Mouse (Mus musculus) forebrain, postnatal 0 days (tissue): ENCODE data around the gene Elmod3. TPM values are rescaled to one million over a fixed set of nuclear protein-coding genes. Genes with fewer than 3 reads are reported as not detected.
A peak's percentile ranks its signal among the peaks of the same experiment; 100 is the strongest.

Experiments
- ATAC-seq: fragments of 200-750 bp; cut with Nextera tagmentation; 2 replicates; pipeline ENCODE4 v1.8.0; 2017; ENCODE audit warnings: mild to moderate bottlenecking, moderate library complexity
- DNase-seq: peaks from one replicate; pipeline ENCODE4 v3.0.0-alpha.2; 2015
- H3K27ac ChIP-seq: fragments of 300-500 bp; sonication (generic); 2 replicates; pipeline ENCODE4 v1.5.1; 2014; ENCODE audit warnings: low read depth, mild to moderate bottlenecking, antibody characterized with exemption, low read length, moderate library complexity, mixed read lengths
- H3K27me3 ChIP-seq: fragments of 300-500 bp; sonication (generic); 2 replicates; pipeline ENCODE4 v1.6.1; 2014; ENCODE audit warnings: mild to moderate bottlenecking, low read length, mixed read lengths; ENCODE audit not compliant: insufficient read depth
- H3K36me3 ChIP-seq: fragments of 300-500 bp; sonication (generic); 2 replicates; pipeline ENCODE4 v1.6.1; 2014; ENCODE audit warnings: mild to moderate bottlenecking, moderate library complexity; ENCODE audit not compliant: insufficient read depth
- H3K4me1 ChIP-seq: fragments of 300-500 bp; sonication (generic); 2 replicates; pipeline ENCODE4 v1.6.1; 2014; ENCODE audit warnings: antibody characterized with exemption; ENCODE audit not compliant: insufficient read depth
- H3K4me2 ChIP-seq: fragments of 300-500 bp; sonication (generic); 2 replicates; pipeline ENCODE4 v1.6.1; 2014; ENCODE audit warnings: low read depth, mild to moderate bottlenecking, moderate library complexity
- H3K4me3 ChIP-seq: fragments of 300-500 bp; sonication (generic); 2 replicates; pipeline ENCODE4 v1.5.1; 2014; ENCODE audit warnings: low read depth, low read length, mixed read lengths
- H3K9ac ChIP-seq: fragments of 300-500 bp; sonication (generic); 2 replicates; pipeline ENCODE4 v1.6.1; 2014; ENCODE audit warnings: mild to moderate bottlenecking
- H3K9me3 ChIP-seq: fragments of 300-500 bp; sonication (generic); 2 replicates; pipeline ENCODE4 v1.6.1; 2016; ENCODE audit warnings: low read length
- CTCF ChIP-seq: sonication (generic); IDR thresholded peaks from 2 replicates; pipeline ENCODE4 v1.5.1; 2016; ENCODE audit warnings: antibody characterized with exemption, control low read depth, low read depth
- WGBS: fragments of 180-500 bp; shearing (Covaris S2); extraction: QIAGEN DNeasy Blood & Tissue Kit; methylation state at CpG from one replicate; pipeline ENCODE4 v1.1.7; 2014; 5-methylcytosine and 5-hydroxymethylcytosine counted together
- polyA plus RNA-seq: library from polyadenylated mRNA; unstranded; fragments of >200 nt; fragmentation: Nextera tagmentation; extraction: Ambion mirVana; gene quantifications from 2 replicates; pipeline ENCODE4 v1.2.1, GENCODE M21; 2015
- total RNA-seq: library from RNA; depleted of rRNA; stranded (reverse); fragments of >200 nt; gene quantifications from 2 replicates; pipeline ENCODE4 v1.2.3, GENCODE M21; 2014

Gene Elmod3
- total and polyA plus RNA-seq, 2 experiments from 2014 or later, result 13.1 to 18.3 TPM

DNA sequence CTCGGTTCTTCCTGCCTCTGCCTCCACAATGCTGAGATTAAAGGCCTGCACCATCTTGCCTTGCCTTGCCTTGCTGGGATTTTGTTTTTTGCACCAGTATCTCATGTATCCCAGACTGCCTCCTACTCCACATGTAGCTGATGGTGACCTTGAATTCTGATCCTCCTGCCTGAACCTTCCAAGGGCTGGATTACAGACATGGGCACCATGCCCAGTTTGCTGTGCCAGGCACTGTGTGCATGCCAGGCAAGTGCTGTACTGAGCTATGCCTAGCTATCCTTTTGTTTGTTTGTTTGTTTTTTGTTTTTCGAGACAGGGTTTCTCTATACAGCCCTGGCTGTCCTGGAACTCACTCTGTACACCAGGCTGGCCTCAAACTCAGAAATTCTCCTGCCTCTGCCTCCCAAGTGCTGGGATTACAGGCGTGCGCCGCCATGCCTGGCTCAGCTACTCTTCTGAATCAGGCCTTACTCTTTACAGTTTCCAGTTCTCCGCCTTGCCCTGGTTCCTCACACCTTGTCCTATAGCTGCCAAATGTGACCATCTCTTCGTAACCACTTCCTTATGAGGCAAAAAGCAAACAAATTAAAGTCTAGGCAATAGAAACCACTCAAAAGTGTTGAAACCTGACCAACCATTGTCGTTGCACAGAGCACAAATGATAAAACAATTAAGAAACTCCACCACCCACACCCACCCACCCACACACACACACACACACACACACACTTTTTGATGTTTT lies 25.6 kb upstream of the Elmod3 start:
- H3K9ac ChIP-seq, result no peak overlapping the region
- no peaks in the 10 kb centered on the region for H3K4me1 ChIP-seq
- H3K4me3 ChIP-seq, result no peak overlapping the region
- TF ChIP-seq CTCF, result no peak
- no peak for DNase-seq
- no peaks in the 10 kb centered on the region for H3K27me3 ChIP-seq
- WGBS, result 89% methylated on average over 8 of the region's 8 CpGs
- ATAC-seq, result no peak
- H3K4me2 ChIP-seq, result no peak overlapping the region
- no peaks in the 10 kb centered on the region for H3K36me3 ChIP-seq
- no peaks in the 10 kb centered on the region for H3K9me3 ChIP-seq
- H3K27ac ChIP-seq, result no peak overlapping the region

DNA sequence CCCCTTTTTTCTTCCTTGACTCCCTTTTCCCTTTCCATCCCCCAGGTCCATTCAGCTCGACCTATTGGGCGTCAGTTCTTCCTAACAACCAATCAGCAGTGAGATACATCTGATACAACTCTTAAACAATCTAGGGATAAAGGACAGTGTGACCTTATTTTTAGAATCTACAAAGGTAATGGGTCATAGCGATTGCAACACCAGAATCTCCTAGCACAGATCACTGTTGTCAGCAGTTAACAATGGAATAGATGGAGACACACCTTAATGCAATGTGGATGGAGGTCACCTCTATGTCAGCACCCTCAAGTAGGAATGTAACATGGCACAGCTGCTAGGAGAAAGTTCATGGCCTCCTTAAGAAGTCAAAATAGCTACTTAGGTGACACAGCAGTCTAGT lies 24.7 kb upstream of the Elmod3 start:
- no peak overlapping the region for H3K9ac ChIP-seq
- no peaks in the 10 kb centered on the region for H3K9me3 ChIP-seq
- DNase-seq (no peak), ATAC-seq (no peak)
- no peaks in the 10 kb centered on the region for H3K27me3 ChIP-seq
- 46% methylated on average over 3 of the region's 3 CpGs for WGBS
- no peak for TF ChIP-seq CTCF
- no peak overlapping the region for H3K4me3 ChIP-seq
- H3K36me3 ChIP-seq, result no peaks in the 10 kb centered on the region
- no peak overlapping the region for H3K27ac ChIP-seq
- no peaks in the 10 kb centered on the region for H3K4me1 ChIP-seq
- H3K4me2 ChIP-seq, result no peak overlapping the region

GRCm38 (mm10) chr6:72620920-72621319 lies 22.7 kb upstream of the Elmod3 start:
- Histone ChIP-seq H3K4me2 (no peak overlapping the region), H3K9me3 (no peaks in the 10 kb centered on the region), H3K4me1 (peaks cover 9% of the 10 kb centered on the region), H3K36me3 (no peaks in the 10 kb centered on the region), H3K27me3 (no peaks in the 10 kb centered on the region), H3K27ac (no peak overlapping the region), H3K9ac (no peak overlapping the region), H3K4me3 (no peak overlapping the region)
- 93% methylated on average over 5 of the region's 5 CpGs for WGBS
- ATAC-seq (no peak), DNase-seq (no peak)
- TF ChIP-seq CTCF, result no peak

GRCm38 (mm10) chr6:72619734-72620532 lies 21.7 kb upstream of the Elmod3 start:
- 64% methylated on average over 12 of the region's 12 CpGs for WGBS
- no peaks in the 10 kb centered on the region for H3K36me3 ChIP-seq
- H3K27ac ChIP-seq, result no peak overlapping the region
- no peaks in the 10 kb centered on the region for H3K27me3 ChIP-seq
- no peaks in the 10 kb centered on the region for H3K9me3 ChIP-seq
- no peak overlapping the region for H3K4me2 ChIP-seq
- no peak overlapping the region for H3K4me3 ChIP-seq
- ATAC-seq, result no peak
- no peak for TF ChIP-seq CTCF
- H3K4me1 ChIP-seq, result peaks cover 19% of the 10 kb centered on the region
- DNase-seq, result no peak
- H3K9ac ChIP-seq, result no peak overlapping the region

GRCm38 (mm10) chr6:72616643-72617288 lies 18.6 kb upstream of the Elmod3 start, which contains the start of gene Tgoln1:
Tgoln1 (minus strand) TSS chr6:72617000.
- under 1% methylated on average over 41 of the region's 41 CpGs for WGBS
- peak within 1 kb of the TSS; percentile 87 for H3K9ac ChIP-seq
- H3K4me3 ChIP-seq, result peak within 1 kb of the TSS; percentile 74
- H3K27me3 ChIP-seq, result no peaks in the 10 kb centered on the region
- peak; percentile 97 for DNase-seq
- TF ChIP-seq CTCF, result no peak
- H3K36me3 ChIP-seq, result peaks cover 3% of the 10 kb centered on the region
- ATAC-seq, result peak; percentile 100
- H3K4me1 ChIP-seq, result peaks cover 24% of the 10 kb centered on the region
- no peaks in the 10 kb centered on the region for H3K9me3 ChIP-seq
- H3K27ac ChIP-seq, result peak within 1 kb of the TSS; percentile 98
- H3K4me2 ChIP-seq, result peak within 1 kb of the TSS; percentile 78

DNA sequence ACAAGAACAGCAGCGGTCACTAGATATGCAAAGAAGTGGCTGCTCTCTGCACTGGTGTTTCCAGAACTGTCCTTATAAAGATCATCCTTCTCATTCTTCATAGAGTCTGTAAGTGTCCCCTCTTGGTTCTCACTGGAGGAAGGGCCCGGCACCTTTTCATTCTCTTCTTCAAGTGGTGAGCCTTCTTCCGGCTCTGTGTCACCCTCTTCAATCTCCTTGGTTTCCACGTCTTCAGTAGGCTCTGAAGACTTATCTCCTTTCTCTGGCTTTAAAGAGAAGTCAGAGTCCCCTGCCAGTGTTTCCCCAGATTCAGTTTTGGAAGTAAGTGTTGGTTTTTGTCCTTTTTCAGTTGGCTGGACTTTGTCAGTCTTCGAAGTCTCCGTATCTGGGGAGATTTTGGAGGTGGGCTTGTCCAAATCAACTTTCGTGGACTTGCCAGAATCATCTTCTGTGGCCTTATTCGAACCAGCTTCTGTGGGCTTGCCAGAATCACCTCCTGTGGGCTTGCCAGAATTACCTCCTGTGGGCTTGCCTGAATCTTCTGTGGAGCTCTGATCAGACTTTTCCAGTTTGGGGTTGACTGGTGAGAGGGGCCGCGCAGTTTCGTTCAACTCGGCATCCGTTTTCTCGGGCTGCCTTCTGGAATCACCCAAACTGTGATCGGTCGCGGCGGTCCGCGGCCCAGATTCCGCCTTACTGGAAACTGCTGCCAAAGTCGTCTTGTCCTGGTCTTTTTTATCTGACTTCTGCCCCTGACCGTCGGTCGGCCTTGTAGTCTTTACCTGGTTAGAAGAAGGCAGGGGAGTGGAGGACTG lies 17.6 kb upstream of the Elmod3 start:
- ATAC-seq (no peak; the same call in 1 of the 2 replicates), DNase-seq (no peak)
- H3K4me1 ChIP-seq, result peaks cover 24% of the 10 kb centered on the region
- no peaks in the 10 kb centered on the region for H3K9me3 ChIP-seq
- peak overlapping the region; percentile 87 for H3K9ac ChIP-seq
- WGBS, result 32% methylated on average over 25 of the region's 25 CpGs
- peaks cover 11% of the 10 kb centered on the region for H3K36me3 ChIP-seq
- no peaks in the 10 kb centered on the region for H3K27me3 ChIP-seq
- peak overlapping the region; percentile 98 for H3K27ac ChIP-seq
- peak overlapping the region; percentile 74 for H3K4me3 ChIP-seq
- H3K4me2 ChIP-seq, result peak overlapping the region; percentile 78
- TF ChIP-seq CTCF, result no peak
